Mouse (Mus musculus) retina, postnatal 7 days (tissue): Measurements from ENCODE around the gene Atp11a.

Experiments used
- DNase-seq: peaks from one replicate; pipeline ENCODE4 v3.0.0-alpha.2; 2012; ENCODE audit warnings: low read depth, low spot score

Gene Atp11a

DNA sequence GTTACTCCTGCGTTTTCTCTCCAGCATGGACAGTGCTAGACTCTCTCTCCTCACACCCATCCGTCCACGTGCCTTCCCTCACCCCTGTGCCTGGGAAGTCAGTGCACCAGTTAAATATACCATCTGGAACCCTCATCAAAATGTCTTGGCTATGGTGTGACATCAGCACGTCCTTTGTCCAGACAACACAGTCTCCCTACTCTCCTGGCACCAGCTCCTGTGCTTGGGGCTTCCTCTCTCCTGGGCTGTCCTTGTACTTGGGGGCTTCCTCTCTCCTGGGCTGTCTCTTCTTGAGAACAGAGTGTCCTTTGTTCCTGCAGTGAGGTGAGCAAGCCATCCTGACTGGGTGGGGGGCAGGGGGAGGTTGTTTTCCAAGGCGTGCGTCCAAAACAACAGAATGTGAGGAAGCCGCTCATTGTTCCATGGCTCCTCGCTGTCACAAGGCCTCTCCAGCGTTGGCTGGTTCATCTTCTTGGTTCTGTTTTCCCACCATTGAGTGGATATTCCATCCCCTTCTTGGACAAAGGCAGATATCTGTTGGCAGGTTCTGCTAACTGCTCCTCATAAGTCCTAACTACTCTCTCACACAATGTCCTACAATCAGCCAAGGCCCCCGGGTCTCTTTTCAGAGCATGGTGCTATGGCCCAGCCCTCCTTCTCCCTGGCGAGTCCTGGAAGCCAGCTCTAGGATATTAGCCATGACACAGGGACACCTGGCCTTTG, 148.9 kb downstream of the Atp11a start:
- no peak for DNase-seq

- no peak for DNase-seq
These were observed 149.8 kb downstream of the Atp11a start for GRCm38 (mm10) chr8:12906597-12906996.

DNA sequence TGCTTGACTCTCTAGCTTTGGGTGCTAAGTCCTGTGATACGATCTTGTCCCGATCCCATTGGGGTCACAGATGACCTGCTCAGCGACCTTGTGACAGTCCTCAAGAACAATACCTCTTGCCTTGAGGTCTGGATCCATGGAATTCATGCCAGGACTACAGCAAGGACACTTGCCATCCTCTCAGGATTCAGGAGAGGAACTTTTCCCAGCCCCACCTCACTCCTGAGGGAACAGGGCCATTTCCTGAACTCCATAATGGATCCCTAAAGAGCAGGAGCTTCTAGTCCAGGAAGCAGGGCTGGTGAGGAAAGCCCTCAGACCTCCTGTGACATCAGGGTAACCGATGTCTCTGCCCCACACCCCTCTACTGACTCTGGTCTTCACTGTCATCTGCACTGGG, 150.9 kb downstream of the Atp11a start:
- DNase-seq, result no peak

- DNase-seq, result no peak
These were observed 155.2 kb downstream of the Atp11a start for GRCm38 (mm10) chr8:12912011-12912410.

DNA sequence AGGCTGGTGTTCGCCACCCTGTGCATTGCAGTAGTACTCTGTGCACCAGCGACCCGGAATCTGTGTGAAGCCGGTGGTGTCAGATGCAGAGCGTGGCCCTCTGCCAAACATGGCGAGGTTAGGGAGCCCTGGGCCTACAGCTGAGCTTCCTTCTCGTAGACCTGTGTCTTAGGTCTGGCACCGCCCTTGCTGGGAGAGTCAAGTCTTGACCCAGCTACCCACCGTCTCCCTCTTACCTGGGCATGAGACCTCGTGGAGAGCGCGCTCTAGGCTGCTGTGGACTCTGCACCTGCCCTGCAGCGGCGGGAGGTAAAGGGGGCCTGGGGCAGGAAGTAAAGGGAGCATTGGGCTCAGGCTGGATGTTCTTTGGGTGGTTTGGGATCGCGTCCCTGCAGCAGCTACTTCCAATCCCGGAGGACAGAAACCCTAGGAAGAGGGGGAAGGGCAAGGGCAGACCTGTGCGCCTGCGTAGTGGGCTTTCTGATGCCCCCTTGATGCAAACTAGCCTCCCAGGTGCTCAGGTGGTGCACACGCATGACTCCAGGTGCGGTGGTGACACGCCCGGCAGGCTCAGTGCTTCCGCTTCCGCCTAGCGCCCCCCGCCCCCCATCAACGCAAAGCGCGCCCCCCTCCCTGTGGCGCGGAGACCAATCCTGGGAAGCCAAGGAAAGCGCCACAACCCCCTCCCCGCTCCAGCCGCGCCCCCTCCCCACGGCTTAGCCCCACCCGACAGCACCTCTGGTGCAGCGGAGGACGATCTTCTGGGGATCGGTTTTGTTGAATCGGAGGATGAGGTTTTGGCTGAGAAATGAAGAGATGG, 158.6 kb downstream of the Atp11a start:
- peak; percentile 32 for DNase-seq

DNA sequence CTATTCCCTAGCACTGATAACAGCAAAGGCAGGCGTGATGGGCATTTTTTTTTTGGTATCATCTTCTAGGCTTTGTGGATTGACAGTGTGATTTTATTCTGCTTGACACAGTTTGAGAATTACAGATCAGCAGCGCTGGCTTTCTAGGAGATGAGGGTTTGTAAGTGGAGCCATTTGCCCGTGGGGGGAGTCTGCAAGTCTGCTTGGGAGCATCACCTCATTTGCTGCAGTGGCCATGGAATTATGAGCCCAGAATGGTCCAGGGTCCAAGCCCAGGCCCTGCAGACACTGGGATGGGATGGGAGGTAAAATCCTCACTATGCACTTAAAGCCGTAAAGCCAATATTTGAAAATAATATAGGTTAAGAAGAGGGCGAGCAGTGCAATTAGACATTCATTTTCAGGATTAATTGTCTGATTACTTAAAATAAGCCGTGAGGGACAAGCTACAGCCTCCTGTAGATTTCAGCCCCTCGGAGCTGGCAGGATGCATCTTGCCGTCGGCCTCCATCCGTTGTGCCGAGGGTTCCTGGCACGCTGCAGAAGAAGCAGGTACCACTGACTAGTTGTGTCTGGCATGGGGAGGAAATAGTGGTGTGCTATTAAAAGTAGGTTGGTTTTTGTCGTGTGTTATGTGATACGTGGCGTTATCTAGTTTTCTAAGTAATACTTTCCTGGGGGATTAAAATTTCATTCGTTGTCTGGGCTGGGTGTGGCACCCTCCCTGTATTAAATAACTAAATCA, 159.5 kb downstream of the Atp11a start:
- no peak for DNase-seq

GRCm38 (mm10) chr8:12917029-12917428, 160.2 kb downstream of the Atp11a start:
- DNase-seq, result no peak

GRCm38 (mm10) chr8:12917831-12918230, 161.0 kb downstream of the Atp11a start:
- no peak for DNase-seq
